Mouse (Mus musculus) sigmoid colon, adult 10 weeks (tissue): ENCODE measurements around the gene Zfp62. TPM values are rescaled to one million over a fixed set of nuclear protein-coding genes. Genes with fewer than 3 reads are reported as not detected.

ENCODE experiments used
- polyA plus RNA-seq: library from polyadenylated mRNA; stranded (reverse); fragments of 350-450 nt; fragmentation: Illumina TruSeq; extraction: RNeasy Lipid Tissue Mini Kit (QIAGEN cat#74804); gene quantifications from one replicate; pipeline ENCODE4 v1.2.3, GENCODE M21; 2014; ENCODE audit warnings: low read depth, low replicate concordance

Zfp62 gene
- polyA plus RNA-seq: 137 TPM

DNA sequence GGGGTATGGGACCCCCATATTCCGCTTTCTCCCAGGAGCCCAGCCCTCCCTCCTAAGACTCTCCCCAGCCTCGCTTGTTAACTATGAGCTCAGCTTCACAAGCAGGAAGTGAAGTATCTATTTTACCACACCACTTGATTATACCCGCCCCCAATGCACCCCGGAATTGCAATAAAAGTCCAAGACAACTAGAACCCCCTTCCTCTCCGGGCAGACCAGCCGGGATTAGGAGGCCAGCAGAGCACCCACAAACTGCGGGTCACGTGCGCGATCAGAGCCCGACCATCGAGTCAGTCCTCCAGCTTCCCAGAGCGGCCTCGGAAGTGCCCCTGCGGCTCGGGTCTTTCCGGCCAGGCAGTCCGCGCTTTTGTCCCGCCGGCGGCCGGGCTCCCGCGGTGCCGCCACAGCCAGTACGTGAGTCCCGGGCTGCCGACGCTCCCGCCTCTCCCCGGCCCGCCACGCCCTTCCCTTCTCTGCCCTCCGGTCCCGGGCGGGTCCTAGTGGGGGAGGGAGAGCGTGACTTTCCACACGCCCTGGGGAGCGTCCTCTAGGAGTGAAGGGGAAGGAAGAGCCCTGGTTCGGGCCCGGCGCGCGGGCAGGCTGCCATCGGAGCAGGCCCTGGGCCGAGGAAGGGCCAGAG, at the start of gene Zfp62:
Gene Zfp62, plus strand, starts transcription at position 164 of the 640 bp plus-strand sequence.

DNA sequence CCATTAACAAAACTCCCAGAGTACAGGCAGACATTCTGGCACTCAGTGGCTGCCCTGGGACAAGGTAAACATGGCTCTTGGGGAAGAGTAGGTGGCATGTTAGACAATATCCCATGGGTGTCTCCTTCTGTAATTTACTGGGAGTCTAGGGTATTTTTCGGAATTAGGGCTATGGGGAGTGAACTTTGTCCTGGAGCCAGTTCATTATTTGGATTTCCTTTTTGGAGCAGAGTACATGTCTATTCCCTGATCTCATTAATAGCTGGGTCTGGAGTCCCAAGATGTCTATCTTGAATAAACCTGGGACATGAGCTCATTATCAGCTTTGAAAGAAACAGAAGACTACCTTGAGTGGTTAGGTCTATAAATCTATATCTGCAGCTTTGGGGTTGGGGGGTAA, 49.0 kb upstream of the Zfp62 start, which contains the start of gene Olfr1394:
Gene Olfr1394, plus strand, starts transcription at position 301 of the 400 bp plus-strand sequence.

DNA sequence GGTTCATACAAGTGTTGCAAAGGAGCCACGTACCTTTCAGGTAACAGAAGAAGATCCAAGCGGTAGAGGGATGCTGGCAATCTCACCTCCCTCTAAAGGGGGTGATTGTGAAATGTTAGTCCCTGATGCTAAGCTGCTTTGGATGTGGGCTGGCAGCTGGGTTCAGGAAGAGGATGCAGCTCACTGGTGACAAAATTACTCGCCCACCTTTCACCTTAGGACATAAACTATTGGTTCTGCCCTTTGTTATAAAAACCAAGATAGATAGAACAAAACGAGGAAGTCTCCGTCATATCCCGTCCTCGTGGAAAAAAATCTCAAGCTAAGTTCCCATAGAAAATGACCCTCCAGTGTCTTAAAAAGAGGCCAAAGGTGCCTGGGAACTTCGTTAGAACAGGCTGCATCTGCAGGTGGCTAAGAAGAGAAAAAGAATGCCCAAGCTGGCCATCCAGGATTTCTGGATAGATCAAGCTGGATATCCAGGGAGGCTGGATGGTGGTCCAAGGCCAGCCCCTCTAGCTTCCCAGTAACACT, 16.1 kb upstream of the Zfp62 start, which contains the start of gene Btnl9:
Gene Btnl9, minus strand, starts transcription at position 205 of the 534 bp plus-strand sequence.

GRCm38 (mm10) chr11:49243727-49244594, 40.9 kb downstream of the Zfp62 start, which contains the start of gene Mgat1:
Gene Mgat1, plus strand, starts transcription at chr11:49244191.

Other genes starting within 250 kb of the Zfp62 start
- gene Olfr56, start 224.4 kb upstream of the Zfp62 start, polyA plus RNA-seq: 1.3 TPM
- gene 9930111J21Rik1, start 223.9 kb upstream of the Zfp62 start, polyA plus RNA-seq: 2.8 TPM
- gene Gm12185, start 211.1 kb upstream of the Zfp62 start, polyA plus RNA-seq: 2.8 TPM
- gene Tgtp1, start 209.1 kb upstream of the Zfp62 start, polyA plus RNA-seq: 15.7 TPM
- 24.0 TPM for gene 9930111J21Rik2, start 152.1 kb upstream of the Zfp62 start, polyA plus RNA-seq
- gene Tgtp2, start 139.1 kb upstream of the Zfp62 start, polyA plus RNA-seq: 13.2 TPM
- 19.4 TPM for gene Ifi47, start 126.7 kb upstream of the Zfp62 start, polyA plus RNA-seq
- gene Olfr1396, start 88.4 kb upstream of the Zfp62 start, polyA plus RNA-seq: 0.16 TPM
- gene Olfr1395, start 61.0 kb upstream of the Zfp62 start, polyA plus RNA-seq: not detected
- not detected for gene Olfr1394, start 48.9 kb upstream of the Zfp62 start, polyA plus RNA-seq
- gene Btnl9, start 16.1 kb upstream of the Zfp62 start, polyA plus RNA-seq: 4.3 TPM
- gene Mgat1, start 40.9 kb downstream of the Zfp62 start, polyA plus RNA-seq: 26.3 TPM
- gene Olfr1393, start 75.0 kb downstream of the Zfp62 start, polyA plus RNA-seq: not detected
- not detected for gene Olfr1392, start 82.0 kb downstream of the Zfp62 start, polyA plus RNA-seq
- not detected for gene Olfr10, start 101.4 kb downstream of the Zfp62 start, polyA plus RNA-seq
- not detected for gene Olfr1391, start 119.5 kb downstream of the Zfp62 start, polyA plus RNA-seq
- not detected for gene Olfr1390, start 131.9 kb downstream of the Zfp62 start, polyA plus RNA-seq
- gene Olfr1389, start 219.8 kb downstream of the Zfp62 start, polyA plus RNA-seq: not detected
- not detected for gene Olfr1388, start 233.3 kb downstream of the Zfp62 start, polyA plus RNA-seq